Mouse (Mus musculus) megakaryocyte, embryonic 14.5 days (primary cell): Measurements from ENCODE around the gene Taar1. TPM values are rescaled to one million over a fixed set of nuclear protein-coding genes. Genes with fewer than 3 reads are reported as not detected.

Source experiments
- H3K27me3 ChIP-seq: replicated peaks from 2 replicates; pipeline ENCODE3; 2012; ENCODE audit warnings: inconsistent platforms
- H3K36me3 ChIP-seq: replicated peaks from 2 replicates; pipeline ENCODE3; 2012; ENCODE audit warnings: low read length, inconsistent platforms, mixed read lengths
- H3K4me1 ChIP-seq: 2 replicates; pipeline ENCODE4 v1.6.1; 2012; ENCODE audit warnings: inconsistent platforms
- H3K4me3 ChIP-seq: replicated peaks from 2 replicates; pipeline ENCODE3; 2012; ENCODE audit warnings: moderate library complexity, mild to moderate bottlenecking, inconsistent platforms
- H3K9me3 ChIP-seq: 2 replicates; pipeline ENCODE4 v1.6.1; 2012; ENCODE audit warnings: inconsistent platforms
- FLI1 ChIP-seq: IDR thresholded peaks from 2 replicates; pipeline ENCODE4 v1.6.1; 2012; ENCODE audit warnings: low read length, inconsistent platforms, mixed read lengths
- GATA1 ChIP-seq: IDR thresholded peaks from 3 replicates; pipeline ENCODE4 v1.6.1; 2012; ENCODE audit warnings: mixed read lengths, low read length, inconsistent platforms, borderline replicate concordance
- polyA plus RNA-seq: library from polyadenylated mRNA; stranded (reverse); fragments of >175 nt; gene quantifications from 2 replicates; pipeline ENCODE4 v1.2.3, GENCODE M21; 2012; ENCODE audit warnings: low replicate concordance; ENCODE audit not compliant: insufficient read depth

Taar1 gene
- not detected in 2 replicates for polyA plus RNA-seq

DNA sequence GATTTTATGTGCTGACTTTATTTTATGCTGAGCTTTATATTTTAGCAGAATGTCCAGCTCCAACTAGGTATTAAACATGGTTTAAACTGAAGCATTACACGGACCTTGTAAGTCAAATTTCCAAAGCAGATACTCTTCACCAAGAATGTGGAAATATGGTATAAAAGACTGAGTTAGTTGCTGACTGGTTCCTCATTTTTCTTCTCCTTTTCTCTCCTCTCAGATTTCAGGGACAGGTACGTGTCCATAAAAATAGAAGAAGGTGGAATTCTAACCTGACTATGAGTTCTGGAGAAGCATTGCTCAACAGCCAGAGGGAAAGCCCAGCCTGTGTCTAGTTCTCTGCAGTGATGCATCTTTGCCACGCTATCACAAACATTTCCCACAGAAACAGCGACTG, at the start of gene Taar1:
Taar1 (plus strand) TSS at position 301 of the 400 bp plus-strand sequence.
- H3K9me3 ChIP-seq = peaks cover 3% of the 10 kb centered on the region; the same call in 1 of the 2 replicates
- TF ChIP-seq FLI1 = no peak
- H3K36me3 ChIP-seq = no peaks in the 10 kb centered on the region
- no peak within 1 kb of the TSS for H3K4me3 ChIP-seq
- H3K4me1 ChIP-seq = no peaks in the 10 kb centered on the region
- H3K27me3 ChIP-seq = no peaks in the 10 kb centered on the region

- no peaks in the 10 kb centered on the region for H3K9me3 ChIP-seq
- H3K36me3 ChIP-seq = no peaks in the 10 kb centered on the region
- no peak overlapping the region for H3K4me3 ChIP-seq
- H3K4me1 ChIP-seq = no peaks in the 10 kb centered on the region
- no peak for TF ChIP-seq FLI1
- TF ChIP-seq GATA1 = no peak
- no peaks in the 10 kb centered on the region for H3K27me3 ChIP-seq
These were observed 39.5 kb upstream of the Taar1 start for GRCm38 (mm10) chr10:23880695-23881094.

- Histone ChIP-seq H3K36me3 (no peaks in the 10 kb centered on the region), H3K9me3 (no peaks in the 10 kb centered on the region), H3K4me1 (no peaks in the 10 kb centered on the region), H3K4me3 (no peak overlapping the region), H3K27me3 (no peaks in the 10 kb centered on the region)
- TF ChIP-seq FLI1 = no peak
- no peak for TF ChIP-seq GATA1
These were observed 35.2 kb upstream of the Taar1 start for GRCm38 (mm10) chr10:23884910-23885309.

DNA sequence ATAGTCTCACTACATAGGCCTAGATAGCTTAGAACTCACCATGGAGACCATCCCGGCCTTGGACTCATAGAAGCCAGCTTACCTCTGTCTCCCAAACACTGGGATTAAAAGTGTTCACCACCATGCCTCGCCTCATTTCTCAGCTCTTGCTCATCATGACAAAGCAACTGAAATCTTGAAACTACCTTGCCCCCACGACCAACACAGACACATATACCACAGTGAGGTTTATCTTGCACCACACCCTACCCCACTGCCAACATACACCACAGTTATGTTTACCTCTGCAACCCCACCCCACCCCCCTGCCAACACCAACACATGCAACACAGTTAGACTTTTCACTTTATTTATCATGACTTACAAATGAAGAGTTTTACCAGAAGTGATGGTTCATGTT, 34.1 kb upstream of the Taar1 start:
- TF ChIP-seq GATA1 = no peak
- TF ChIP-seq FLI1 = no peak
- H3K4me1 ChIP-seq = no peaks in the 10 kb centered on the region
- H3K4me3 ChIP-seq = no peak overlapping the region
- H3K36me3 ChIP-seq = no peaks in the 10 kb centered on the region
- H3K9me3 ChIP-seq = peaks cover 6% of the 10 kb centered on the region
- no peaks in the 10 kb centered on the region for H3K27me3 ChIP-seq

DNA sequence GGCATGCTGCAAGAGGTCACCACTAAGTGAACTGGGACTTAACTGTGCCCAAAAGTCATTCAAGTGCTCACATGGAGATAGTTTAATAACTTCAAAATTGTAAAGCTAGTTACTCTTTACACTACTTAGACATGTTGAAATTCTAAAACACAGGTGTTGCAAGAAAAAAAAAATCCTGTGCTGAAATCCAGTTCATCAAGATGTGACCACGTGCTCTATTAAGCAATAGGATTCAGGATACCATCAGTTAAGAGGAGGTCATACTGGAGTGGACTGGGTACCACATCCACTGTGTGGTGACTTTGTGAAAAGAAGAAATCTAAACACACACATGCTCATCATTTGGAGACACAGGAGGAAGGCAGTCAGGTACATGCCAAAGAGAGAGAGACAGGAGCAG, 27.2 kb upstream of the Taar1 start:
- TF ChIP-seq GATA1 (no peak), FLI1 (no peak)
- no peaks in the 10 kb centered on the region for H3K36me3 ChIP-seq
- H3K9me3 ChIP-seq = peaks cover 21% of the 10 kb centered on the region
- no peaks in the 10 kb centered on the region for H3K4me1 ChIP-seq
- H3K27me3 ChIP-seq = no peaks in the 10 kb centered on the region
- H3K4me3 ChIP-seq = no peak overlapping the region

- H3K4me3 ChIP-seq = peak within 1 kb of the TSS; percentile 23
- H3K36me3 ChIP-seq = no peaks in the 10 kb centered on the region
- peaks cover 21% of the 10 kb centered on the region for H3K9me3 ChIP-seq
- no peaks in the 10 kb centered on the region for H3K27me3 ChIP-seq
- TF ChIP-seq FLI1 (no peak), GATA1 (no peak)
- no peaks in the 10 kb centered on the region for H3K4me1 ChIP-seq
These were observed 25.4 kb upstream of the Taar1 start, which contains the start of gene Vnn1 for GRCm38 (mm10) chr10:23894601-23895349. TSS of gene Vnn1 (plus strand) at chr10:23894688.

DNA sequence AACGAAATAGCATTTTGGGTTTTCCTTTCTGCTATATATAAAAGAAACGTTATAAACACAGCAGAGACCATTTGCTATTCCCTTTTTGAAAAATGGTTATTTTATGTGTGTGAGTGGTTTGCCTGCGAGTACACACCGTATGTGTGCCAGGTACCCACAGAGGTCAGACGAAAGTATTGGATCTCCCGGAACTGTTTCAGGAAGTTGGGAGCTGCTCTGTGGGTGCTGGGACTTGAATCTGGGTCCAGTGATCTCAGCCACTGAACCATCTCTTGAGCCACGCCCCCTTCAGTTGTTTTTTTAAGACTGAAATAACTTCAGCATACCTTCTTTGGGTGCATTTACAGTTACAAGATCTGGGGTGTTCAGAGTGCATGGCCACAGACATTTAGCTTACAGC, 24.8 kb upstream of the Taar1 start:
- peaks cover 21% of the 10 kb centered on the region for H3K9me3 ChIP-seq
- H3K4me3 ChIP-seq = no peak overlapping the region
- H3K36me3 ChIP-seq = no peaks in the 10 kb centered on the region
- no peaks in the 10 kb centered on the region for H3K4me1 ChIP-seq
- no peak for TF ChIP-seq GATA1
- H3K27me3 ChIP-seq = no peaks in the 10 kb centered on the region

DNA sequence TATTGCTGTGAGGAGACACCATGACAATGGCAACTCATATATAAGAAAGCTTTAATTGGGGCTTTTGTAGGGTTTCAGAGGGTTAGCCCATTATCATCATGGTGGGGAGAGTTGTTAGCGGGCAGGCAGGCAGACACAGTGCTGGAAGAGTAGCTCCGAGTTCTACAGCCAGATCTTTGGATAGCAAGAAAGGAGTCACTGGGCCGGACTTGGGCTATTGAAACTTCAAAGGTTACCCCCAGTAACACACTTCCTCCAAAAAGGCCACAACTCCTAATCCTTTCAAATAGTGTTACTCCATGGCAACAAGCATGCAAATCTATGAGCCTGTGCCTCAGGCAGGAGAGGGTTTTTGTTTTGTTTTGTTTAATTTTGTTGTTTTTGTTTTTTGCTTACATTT, 19.0 kb upstream of the Taar1 start:
- 0 out of 2 replicates have a peak, but pooled peaks cover 3% of the 10 kb centered on the region for H3K9me3 ChIP-seq
- H3K27me3 ChIP-seq = no peaks in the 10 kb centered on the region
- H3K4me1 ChIP-seq = no peaks in the 10 kb centered on the region
- no peaks in the 10 kb centered on the region for H3K36me3 ChIP-seq
- no peak overlapping the region for H3K4me3 ChIP-seq
- TF ChIP-seq FLI1 (no peak), GATA1 (no peak)

DNA sequence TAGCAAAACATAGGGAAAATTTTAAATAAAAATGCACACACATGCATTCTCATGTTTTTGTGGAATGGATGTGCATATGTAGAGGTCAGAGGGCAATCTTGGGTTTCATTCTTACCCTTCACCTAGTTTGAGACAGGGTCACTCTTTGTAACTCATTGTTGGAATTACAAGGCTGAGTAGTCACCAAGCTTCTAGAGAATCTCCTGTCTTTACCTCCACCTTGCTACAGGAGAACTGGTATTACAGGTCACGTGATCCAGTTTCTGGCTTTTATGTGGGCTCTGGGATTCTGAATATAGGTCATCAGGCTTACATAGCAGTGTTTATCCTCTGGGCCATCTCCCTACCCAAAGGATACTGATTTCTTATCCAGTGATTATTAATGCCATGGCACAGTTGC, 14.5 kb upstream of the Taar1 start:
- Histone ChIP-seq H3K36me3 (no peaks in the 10 kb centered on the region), H3K27me3 (no peaks in the 10 kb centered on the region), H3K4me1 (no peaks in the 10 kb centered on the region), H3K9me3 (0 out of 2 replicates have a peak, but pooled peaks cover 3% of the 10 kb centered on the region), H3K4me3 (no peak overlapping the region)
- no peak for TF ChIP-seq FLI1
- no peak for TF ChIP-seq GATA1

DNA sequence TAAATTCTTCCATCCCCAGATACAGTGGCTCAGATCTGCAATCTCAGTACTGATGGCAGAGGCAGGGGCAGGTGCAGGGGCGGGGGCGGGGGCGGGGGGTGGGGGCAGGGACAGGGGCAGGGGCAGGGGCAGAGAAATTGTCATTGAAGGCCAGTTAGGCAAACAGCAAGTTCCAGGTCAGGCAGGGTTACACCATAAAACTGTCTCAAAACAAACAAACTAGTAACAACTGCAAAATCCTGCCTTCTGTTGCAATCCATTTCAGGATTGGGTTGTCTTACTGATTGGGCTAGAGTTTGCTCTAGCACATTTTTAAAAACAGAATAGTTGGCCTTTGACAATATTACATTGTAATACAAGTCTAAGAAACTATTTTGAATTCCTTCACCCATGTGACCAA, 2.3 kb downstream of the Taar1 start:
- no peaks in the 10 kb centered on the region for H3K4me1 ChIP-seq
- no peaks in the 10 kb centered on the region for H3K36me3 ChIP-seq
- no peaks in the 10 kb centered on the region for H3K9me3 ChIP-seq
- no peak overlapping the region for H3K4me3 ChIP-seq
- no peak for TF ChIP-seq GATA1
- TF ChIP-seq FLI1 = no peak
- no peaks in the 10 kb centered on the region for H3K27me3 ChIP-seq

GRCm38 (mm10) chr10:23923941-23924340, 3.8 kb downstream of the Taar1 start:
- H3K9me3 ChIP-seq = peaks cover 3% of the 10 kb centered on the region; the same call in 1 of the 2 replicates
- H3K36me3 ChIP-seq = no peaks in the 10 kb centered on the region
- no peaks in the 10 kb centered on the region for H3K27me3 ChIP-seq
- H3K4me1 ChIP-seq = peaks cover 4% of the 10 kb centered on the region; the same call in 1 of the 2 replicates
- no peak overlapping the region for H3K4me3 ChIP-seq
- TF ChIP-seq GATA1 (no peak), FLI1 (no peak)
